Mouse (Mus musculus): Measurements from ENCODE around the gene Apex1.

DNA sequence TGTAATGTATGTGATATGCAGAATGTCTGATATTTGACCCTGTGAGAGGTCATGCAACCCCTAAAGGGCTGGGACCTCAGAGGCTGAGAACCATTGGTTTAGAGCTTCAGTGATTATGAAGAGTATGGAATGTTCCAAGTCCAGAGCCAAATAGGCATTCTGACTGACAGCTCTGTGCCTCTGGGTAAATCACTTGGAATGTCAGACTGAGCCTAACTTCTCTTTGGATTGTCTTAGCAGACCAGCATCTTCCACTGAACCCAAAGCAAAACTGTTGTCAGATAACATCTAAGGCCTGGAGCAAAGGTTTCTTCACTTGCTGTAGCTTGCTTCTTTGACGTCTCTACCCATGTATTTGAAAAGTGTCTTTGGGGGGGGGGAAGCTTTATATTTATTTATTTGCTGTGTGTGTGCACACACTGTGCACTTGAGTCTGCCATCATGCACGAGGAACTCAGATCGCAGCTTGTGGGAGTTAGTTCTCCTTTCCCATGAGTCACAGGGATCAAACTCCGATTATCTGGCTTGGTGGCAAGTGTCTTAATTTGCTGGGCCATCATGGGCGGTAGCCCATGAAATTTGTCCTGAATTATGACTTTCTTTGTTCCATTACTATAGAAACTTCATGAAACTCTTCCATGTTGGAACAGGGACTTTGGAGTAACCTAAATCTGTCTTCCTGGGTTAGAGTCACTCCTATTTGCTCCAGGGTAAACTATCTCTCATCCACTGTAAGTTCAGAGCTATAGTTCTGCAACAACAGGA lies 43.6 kb downstream of the Apex1 start:
- TF ChIP-seq CTCF (IDR thresholded peaks at IDR 0.05; ENCODE audit: insufficient read depth, low read depth, low read length) = no peak
- no peak for TF ChIP-seq POLR2A (IDR thresholded peaks at IDR 0.05; ENCODE audit: insufficient read depth, low read depth, low read length)

All from olfactory bulb, adult 2 months (tissue).